Mouse (Mus musculus) inflammation-experienced regulatory T-cells, adult 6 months (primary cell): ENCODE data around the gene Klk1b4. TPM values are rescaled to one million over a fixed set of nuclear protein-coding genes. Genes with fewer than 3 reads are reported as not detected.

ENCODE experiments used
- ATAC-seq: one replicate; pipeline ENCODE4 v1.8.0; 2017
- polyA plus RNA-seq, 3 experiments: library from polyadenylated mRNA; unstranded; fragments of 100-300 nt; shearing (Covaris generic); gene quantifications; one replicate each; pipeline ENCODE4 v1.2.1; 2017

The Klk1b4 gene
- polyA plus RNA-seq, 3 experiments from 2014 or later: not detected

DNA sequence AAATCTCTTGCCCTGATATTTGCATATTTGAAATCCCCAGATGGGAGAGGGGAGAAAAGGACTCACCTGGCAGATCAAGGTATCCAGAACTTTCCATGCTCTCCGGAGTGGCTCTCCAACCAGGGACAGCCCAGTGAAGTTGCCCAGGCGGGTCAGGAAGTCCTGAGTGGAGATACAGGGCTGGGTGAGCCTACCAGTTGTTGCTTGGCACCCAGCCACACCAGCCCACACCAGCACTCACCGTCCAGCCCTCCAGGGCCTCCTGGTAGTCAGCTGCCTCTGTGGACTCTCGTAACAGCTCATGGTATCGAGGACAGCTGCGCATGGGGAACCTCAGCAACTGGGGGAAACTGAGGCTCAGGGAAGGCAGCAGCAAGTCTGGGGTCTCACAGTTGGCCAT, 47.7 kb downstream of the Klk1b4 start:
- no peak for ATAC-seq

DNA sequence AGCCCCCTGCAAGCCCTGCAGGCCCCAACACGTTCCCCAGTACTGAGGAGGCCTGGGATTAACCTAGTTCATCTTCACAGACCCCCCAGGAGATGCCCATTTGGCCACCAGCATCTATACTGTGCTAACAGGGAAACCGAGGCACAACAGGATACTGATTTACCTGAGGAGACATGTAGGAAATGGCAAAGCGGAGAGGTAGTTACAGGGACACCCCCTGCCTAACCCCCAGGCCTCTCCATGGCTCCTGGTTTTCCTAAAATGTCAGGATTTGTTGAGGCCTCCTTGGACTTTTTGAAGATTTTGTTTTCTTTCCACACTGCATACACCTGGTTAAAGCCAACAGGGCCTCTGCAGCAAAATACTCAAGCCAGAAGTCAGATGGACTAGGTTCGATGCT, 50.0 kb downstream of the Klk1b4 start, which contains the start of gene Acp4:
Acp4 (minus strand) TSS at position 101 of the 400 bp plus-strand sequence.
- ATAC-seq: no peak

DNA sequence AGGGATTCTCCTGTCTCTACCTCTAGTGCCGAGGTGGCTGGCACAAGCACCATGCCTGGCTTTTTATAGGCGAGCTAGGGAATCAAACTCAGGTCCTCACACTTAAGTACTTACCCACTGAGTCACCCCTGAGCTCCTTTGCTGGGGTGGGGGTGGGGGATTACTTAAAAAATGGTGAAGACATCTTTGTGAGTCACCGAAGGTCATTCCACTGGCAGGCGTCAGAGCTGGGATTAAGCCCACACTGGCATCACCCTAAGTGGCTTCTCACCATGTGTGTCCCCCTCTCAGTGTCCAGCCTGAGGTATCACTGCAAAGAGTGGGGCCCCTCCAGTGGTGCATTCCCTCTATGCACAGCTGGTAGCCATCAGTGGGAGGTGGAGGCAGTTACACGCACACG, 53.2 kb downstream of the Klk1b4 start:
- no peak for ATAC-seq

DNA sequence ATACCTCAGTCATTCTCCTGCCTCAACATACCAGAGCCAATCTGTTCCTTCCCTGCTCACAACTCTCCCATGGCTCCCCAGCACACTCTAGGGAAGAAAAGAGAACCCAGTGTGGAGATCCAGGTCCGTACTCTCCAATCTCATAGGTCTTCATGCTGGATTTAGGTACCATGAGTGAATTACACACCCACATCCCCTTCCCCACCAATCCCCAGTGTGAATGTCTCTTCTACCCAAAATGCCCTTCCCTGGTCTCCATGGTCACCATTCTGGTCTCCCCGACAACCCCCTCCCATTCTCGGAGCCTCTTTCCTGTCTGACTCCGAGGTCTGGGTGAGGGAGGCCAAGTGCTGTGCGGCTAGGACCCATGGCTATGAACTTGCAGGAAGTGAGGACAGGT, 53.9 kb downstream of the Klk1b4 start, which contains the start of gene Gm15517:
Gm15517 (plus strand) TSS at position 301 of the 400 bp plus-strand sequence.
- ATAC-seq: no peak

Other genes starting within 250 kb of the Klk1b4 start
- not detected for gene Klk1b1, start 240.7 kb upstream of the Klk1b4 start, polyA plus RNA-seq
- 1 to 10 TPM in 2 of 3 experiments, not detected in 1; 1.5 to 2.8 TPM for gene Klk1b9, start 231.4 kb upstream of the Klk1b4 start, polyA plus RNA-seq
- gene Klk1b11, start 211.6 kb upstream of the Klk1b4 start, polyA plus RNA-seq: not detected
- gene Klk1b26, start 195.3 kb upstream of the Klk1b4 start, polyA plus RNA-seq: not detected
- 1 to 10 TPM; 3.3 to 6.3 (median 4.1) TPM for gene Klk1b27, start 155.1 kb upstream of the Klk1b4 start, polyA plus RNA-seq
- gene Klk1b21, start 105.1 kb upstream of the Klk1b4 start, polyA plus RNA-seq: not detected
- not detected for gene Klk1b22, start 94.8 kb upstream of the Klk1b4 start, polyA plus RNA-seq
- not detected for gene Klk1b16, start 70.7 kb upstream of the Klk1b4 start, polyA plus RNA-seq
- gene Klk1b24, start 19.2 kb upstream of the Klk1b4 start, polyA plus RNA-seq: not detected
- not detected for gene Klk1b3, start 9.2 kb upstream of the Klk1b4 start, polyA plus RNA-seq
- not detected for gene Klk1b5, start 8.5 kb downstream of the Klk1b4 start, polyA plus RNA-seq
- gene Klk1, start 17.9 kb downstream of the Klk1b4 start, polyA plus RNA-seq: under 1 TPM in 1 of 3 experiments, not detected in 2; 0.44 TPM
- gene Gm36864, start 28.7 kb downstream of the Klk1b4 start, polyA plus RNA-seq: under 1 TPM in 1 of 3 experiments, not detected in 2; 0.38 TPM
- gene 1700028J19Rik, start 39.3 kb downstream of the Klk1b4 start, polyA plus RNA-seq: 1 to 10 TPM; 1.3 to 2.5 (median 1.6) TPM
- gene 2410002F23Rik, start 39.3 kb downstream of the Klk1b4 start, polyA plus RNA-seq: 100 to 1,000 TPM in 1 of 3 experiments, 10 to 100 TPM in 2; 47.7 to 133 (median 97.4) TPM
- gene Acp4, start 49.9 kb downstream of the Klk1b4 start, polyA plus RNA-seq: not detected
- gene Gm15517, start 54.0 kb downstream of the Klk1b4 start, polyA plus RNA-seq: not detected
- under 1 TPM; 0.28 to 0.62 (median 0.34) TPM for gene Clec11a, start 99.5 kb downstream of the Klk1b4 start, polyA plus RNA-seq
- under 1 TPM; 0.15 to 0.62 (median 0.20) TPM for gene Shank1, start 102.8 kb downstream of the Klk1b4 start, polyA plus RNA-seq
- not detected for gene Syt3, start 176.7 kb downstream of the Klk1b4 start, polyA plus RNA-seq
- gene 1700008O03Rik, start 178.4 kb downstream of the Klk1b4 start, polyA plus RNA-seq: not detected
- gene Lrrc4b, start 221.6 kb downstream of the Klk1b4 start, polyA plus RNA-seq: not detected